Mouse (Mus musculus) left cerebral cortex, adult 11 months (tissue): ENCODE measurements around the gene Wdr61.

ENCODE experiments used
- DNase-seq: peaks from one replicate; pipeline ENCODE4 v3.0.0; 2022; ENCODE audit warnings: low spot score

Wdr61 gene

GRCm38 (mm10) chr9:54676531-54676986, 57.8 kb downstream of the Wdr61 start:
- peak; percentile 59 for DNase-seq

- no peak for DNase-seq
These were observed 60.4 kb downstream of the Wdr61 start for GRCm38 (mm10) chr9:54673887-54674286.

GRCm38 (mm10) chr9:54671962-54672361, 62.4 kb downstream of the Wdr61 start:
- no peak for DNase-seq

DNA sequence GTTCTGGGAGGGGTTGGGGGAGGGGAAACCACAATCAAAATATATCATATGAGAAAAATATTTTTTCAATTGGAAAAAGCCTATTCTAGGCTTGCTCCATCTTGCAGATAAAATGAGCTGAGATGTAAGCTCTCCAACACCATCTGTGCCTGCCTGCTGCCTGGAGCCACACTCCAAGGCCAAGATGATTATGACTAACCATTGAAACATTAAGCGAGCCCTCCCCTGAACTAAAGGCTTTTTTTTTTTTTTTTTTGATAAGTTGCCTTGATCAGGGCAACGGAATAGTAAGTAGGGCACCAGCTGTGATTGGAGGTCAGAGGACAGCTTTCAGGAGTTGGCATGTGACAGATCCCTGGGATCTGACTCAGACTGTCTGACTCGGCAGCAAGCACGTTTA, 65.9 kb downstream of the Wdr61 start:
- no peak for DNase-seq

DNA sequence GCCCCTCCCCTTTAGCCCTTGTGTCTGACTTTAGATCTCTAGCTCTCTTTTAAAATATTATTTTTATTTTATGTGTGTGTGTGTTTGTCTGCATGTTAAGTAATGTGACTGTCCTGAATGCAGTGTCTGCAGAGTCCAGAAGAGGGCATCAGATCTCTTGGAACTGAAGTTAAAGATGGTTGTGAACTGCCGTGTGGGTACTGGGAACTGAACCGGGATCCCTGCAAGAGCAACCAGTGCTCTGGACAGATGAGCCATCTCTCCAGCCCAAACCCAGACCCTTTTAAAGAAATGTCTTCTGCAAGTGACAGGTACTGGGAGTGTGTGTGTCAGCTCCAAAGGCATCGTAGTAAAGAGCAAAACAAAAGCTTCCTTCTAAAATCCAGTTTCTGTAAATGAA, 68.2 kb downstream of the Wdr61 start:
- no peak for DNase-seq
